Mouse (Mus musculus) urinary bladder, postnatal 25 days (tissue): ENCODE data around the gene Dbx1.

Experiments used
- DNase-seq: peaks from one replicate; pipeline ENCODE4 v3.0.0; 2022; ENCODE audit warnings: low spot score

The Dbx1 gene

DNA sequence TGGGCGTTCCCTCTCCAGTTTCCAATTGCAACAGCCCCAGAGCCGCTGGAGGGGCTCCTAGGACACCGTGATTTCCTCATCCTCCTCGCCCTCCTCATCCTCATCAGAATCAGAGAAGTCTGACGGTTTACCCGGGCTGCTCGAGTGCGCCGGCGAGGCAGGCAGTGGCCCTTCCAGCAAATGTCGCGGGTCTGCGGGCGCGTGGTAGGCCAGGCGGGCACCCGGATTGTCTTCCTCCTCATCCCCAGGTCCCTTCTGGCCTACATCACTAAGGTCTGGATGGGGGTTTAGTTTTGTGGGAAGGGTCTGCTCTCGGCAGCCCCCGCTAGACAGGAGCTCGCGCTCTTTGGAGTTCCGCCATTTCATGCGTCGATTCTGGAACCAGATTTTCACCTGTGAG lies 4.3 kb downstream of the Dbx1 start:
- DNase-seq = no peak

DNA sequence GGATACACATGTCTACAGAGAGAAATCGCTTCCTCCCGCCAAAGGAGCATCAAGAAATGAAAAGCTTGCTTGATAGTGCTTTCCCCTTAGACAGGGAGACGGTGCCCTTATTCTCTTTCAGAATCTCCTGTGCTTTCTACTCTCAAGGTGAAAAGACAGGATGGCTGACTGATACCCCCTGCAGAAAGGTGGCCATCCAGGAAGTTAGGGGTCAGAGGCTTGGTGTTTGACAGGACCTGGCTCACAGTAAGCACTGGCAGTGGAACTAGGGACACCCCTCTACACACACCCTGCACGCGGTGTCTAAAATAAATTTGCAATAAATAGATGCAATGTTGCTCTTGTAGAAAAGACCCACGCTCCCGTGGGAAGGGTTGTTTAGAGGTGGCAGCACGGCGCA lies 4.8 kb downstream of the Dbx1 start:
- DNase-seq = no peak

DNA sequence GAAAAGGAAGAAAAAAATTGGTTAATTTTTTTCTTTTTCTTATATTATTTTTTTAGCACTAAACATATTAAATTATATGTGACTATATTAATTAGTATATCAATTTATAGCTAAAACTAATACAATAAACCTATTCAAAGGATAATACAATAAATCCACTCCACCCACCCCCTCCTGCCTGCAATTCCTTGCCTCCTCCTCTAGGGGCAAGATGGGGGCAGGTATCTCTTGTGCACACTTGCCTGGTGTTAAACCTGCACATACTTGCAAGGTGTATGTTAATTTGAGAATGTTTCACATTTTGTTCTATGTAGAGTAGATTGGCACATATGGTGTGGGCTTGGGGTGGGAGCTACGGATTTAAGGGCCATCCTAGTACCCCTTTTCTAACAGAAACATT lies 16.5 kb downstream of the Dbx1 start:
- DNase-seq = no peak

DNA sequence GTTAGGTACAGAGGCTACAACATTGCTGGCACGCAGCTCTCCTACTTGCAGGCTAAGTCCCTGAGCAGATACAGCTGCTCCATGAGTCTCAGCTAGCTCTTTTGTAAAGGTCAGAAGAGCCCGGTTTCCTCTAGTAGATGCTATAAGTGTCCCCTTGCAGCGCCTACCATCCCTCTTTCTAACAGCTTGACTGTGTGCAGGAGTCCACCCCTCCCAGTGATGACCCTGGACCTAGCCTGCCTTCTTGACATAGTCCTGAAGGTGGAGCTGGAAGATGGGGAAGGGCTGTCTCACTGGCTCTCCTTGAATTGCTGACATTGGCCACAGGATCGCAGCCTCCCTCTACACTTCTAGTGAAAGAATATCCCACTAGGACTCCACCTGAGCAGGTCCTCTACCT lies 19.6 kb downstream of the Dbx1 start:
- no peak for DNase-seq

DNA sequence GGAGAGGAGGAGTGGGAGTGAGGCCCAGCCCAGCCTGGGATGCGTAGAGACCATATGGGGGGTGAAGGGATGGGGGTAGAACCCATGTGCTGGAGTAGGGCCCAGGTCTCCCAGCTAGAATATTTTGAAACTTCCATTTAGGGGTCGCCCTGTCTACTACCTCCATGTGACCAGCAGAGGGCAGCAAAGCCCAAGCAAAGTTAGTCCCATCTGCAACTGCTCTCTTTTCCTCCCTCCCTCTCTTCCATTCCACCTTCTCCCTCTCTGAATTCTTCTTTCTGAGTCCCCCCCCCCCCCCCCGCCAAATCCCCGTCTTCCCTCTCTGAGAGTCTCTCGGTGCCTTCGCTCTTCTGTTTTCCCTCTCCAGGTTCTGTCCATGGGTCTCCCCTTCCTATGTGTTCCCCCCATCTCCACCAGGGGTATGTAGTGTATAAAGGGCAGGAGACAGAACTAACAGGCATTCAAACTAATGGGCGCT lies 20.4 kb downstream of the Dbx1 start:
- peak; percentile 68 for DNase-seq

DNA sequence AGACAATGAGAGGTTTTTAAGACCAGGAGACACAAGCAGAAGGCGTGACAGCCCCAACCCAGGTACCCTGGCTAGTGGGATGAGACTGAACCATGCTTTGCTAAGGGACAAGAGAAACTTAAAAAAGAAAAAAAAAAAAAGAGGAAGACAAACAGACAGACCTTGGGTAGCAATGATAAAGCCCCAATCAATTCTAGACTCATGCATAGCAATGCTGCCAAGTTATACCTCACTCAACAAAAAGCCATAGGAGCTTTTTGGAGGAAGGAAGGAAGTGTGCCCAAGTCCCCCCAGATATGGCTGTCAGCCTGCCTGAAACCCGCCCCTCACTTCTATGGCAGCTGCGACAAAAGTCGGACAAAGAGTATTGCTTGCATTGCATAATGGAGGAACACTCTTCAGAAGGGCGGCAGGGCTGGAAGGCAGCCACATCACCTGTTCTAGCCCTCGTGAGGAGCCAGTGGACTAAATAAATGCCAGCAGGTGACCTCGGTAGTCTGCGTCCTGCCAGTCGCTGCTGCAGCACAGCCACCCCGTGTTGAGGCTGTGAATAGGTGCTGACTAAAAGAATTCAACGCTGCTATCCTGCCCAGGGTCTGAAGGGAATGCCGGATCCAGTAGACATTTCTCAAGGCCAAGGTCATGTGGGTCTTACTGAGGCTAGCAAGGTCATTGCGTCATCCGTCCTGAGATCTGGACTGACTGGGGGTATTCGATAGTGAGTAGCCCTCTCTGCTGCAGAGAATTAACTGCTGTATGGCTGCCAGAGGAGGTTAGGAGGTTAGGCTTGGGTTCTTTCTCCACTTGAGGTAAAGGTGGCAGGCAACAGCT lies 31.5 kb downstream of the Dbx1 start:
- DNase-seq = no peak

DNA sequence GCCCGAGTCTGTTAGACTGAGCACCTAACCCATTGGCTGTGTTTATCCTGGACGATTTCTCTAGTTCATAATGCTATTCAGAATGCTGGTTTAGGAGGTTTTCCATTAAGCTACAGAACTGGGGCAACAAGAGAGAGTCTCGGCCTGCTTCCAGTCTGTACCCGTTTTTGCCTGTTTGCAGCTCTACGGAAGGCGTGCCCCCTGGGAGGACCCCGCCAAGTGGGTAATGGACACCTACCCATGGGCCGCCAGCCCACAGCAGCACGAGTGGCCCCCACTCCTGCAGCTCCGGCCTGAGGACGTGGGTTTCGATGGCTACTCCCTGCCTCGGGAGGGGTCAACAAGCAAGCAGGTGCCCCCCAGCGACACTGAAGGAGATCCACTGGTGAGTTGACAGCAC lies 32.4 kb downstream of the Dbx1 start:
- no peak for DNase-seq

DNA sequence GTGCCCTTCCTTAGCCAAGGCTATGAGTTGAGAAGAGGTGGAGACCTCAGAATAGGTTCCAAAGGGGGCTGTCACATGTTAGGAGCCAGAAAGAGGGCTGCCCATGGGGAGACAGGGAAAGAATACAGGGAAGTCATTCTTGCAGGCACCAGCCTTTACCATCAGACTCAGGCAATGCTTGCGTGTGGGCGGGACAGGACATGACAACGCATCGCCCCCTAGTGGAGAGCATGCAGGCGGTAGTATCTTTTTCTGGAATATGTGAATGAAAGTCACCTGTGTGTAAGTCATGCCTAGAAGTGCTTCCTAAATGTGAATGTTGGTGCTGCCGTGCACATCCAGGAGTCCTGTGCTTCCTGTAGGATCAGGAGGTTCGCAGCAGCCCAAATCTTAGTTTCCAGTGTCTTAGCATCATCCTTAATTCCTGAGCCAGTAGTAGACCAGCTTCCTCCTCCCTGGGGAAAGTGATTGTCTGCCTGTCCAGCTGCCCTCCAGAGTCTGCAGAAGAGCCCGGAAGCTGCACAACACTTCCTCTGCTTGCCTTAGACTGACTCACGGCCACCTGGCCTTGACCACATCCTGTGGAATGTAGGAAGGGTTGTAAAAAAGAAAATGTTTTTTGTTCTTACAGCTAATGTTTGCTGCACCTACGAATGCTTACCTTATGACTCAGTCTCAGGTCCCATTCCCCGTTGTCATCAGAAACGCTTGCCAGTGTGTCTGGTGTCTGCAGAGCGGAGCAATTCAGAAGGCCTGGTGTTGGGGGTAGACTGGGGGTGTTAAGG lies 35.3 kb downstream of the Dbx1 start:
- peak; percentile 73 for DNase-seq

DNA sequence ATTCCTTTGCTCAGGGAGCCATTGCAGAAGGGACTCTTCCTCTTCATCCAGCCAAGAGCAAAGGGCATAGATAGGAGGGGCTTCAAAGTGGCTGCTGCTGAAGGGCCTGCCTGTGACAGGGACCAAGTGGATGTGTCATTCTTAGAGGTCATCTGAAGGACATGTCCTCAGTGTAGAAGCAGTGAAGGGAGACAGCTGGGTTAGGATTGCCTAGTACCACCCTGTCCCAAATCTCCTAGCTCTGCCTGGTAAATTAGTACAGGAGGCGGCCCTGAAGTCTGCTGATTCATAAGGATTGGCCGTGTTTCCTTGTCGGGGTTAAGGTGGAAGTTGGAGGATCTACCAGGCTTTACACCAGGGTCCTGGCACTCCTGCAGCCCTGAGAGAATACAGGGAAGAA lies 36.7 kb downstream of the Dbx1 start:
- no peak for DNase-seq

DNA sequence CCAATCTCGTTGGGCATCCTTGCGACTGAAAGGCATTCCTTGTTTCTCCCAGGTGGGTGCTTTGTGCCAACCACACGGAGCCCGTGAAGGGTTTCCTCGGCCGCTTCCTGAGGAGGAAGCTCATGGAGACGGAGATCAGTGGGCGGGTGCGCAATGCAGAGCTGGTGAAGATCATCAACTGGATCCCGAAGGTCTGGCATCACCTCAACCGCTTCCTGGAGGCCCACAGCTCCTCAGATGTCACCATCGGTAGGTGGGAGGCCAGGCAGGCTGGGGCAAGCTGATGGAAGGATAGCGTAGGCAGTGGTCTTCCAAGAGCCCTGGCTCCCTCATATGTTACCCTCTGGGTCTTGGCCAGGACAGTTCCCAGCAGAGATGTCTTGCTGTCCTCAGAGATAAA lies 38.4 kb downstream of the Dbx1 start:
- DNase-seq = no peak

DNA sequence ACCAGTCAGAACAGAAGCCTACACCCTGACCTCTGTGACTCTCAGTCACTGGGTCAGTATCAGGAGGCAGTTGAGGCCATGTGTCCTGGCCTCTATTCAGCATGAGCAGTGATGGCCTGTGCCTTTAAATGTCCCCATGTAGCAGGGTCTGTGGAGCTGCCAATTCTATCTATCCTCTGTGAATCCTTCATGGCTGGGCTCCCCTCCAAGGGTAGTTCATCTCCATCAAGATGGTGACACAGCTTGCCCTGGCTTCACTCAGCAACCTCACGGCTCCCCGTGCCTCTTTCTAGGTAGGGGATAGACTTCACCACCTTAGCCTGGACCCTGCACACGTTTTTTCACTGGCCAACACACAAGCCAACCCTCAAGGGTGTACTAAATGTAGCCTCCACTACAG lies 38.9 kb downstream of the Dbx1 start:
- no peak for DNase-seq

DNA sequence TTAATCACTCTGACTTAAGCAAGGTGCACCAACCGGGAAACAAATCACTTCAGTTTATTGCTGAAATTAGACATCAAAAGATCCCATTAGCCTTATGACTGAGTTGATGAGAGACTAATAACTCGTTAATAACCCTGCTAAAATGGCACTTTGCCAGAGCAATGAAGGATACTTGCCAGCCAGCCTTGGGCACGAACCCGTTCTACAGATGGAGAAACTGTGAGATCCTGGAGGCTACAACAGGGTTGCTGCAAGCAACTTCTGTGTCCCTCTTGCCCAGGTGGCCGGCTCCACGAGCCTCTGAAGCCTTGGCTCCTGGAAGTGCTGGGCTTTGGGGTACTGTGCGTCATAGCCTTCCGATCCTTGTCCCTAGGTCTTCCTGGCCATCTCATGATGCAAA lies 47.0 kb downstream of the Dbx1 start:
- no peak for DNase-seq

DNA sequence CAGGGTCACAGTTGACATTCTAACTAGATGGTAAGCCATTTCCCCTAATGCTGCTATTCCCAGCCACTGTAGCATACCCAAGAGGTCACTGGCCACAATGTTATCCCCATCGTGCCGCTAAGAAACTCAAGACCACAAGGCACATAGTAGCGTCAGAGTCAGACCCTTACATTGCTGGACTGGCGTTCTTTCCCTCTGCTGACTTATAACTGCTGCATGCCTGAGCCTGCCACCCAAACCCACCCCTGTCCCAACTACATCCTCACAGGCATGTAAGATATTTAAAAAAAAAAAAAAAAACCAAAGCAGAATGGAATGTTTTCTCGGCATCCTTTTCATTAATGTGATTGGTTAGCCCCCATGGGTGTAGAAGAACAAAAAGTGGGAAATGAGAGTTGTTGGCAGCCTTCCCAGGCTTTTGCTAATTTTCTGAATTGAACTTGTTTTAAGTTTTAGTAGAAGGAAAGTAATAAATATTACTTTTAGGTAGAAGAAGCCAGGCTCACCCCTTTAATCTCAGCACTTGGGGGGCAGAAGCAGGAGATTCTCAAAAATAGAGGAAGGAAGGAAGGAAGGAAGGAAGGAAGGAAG lies 50.0 kb downstream of the Dbx1 start:
- DNase-seq = no peak

DNA sequence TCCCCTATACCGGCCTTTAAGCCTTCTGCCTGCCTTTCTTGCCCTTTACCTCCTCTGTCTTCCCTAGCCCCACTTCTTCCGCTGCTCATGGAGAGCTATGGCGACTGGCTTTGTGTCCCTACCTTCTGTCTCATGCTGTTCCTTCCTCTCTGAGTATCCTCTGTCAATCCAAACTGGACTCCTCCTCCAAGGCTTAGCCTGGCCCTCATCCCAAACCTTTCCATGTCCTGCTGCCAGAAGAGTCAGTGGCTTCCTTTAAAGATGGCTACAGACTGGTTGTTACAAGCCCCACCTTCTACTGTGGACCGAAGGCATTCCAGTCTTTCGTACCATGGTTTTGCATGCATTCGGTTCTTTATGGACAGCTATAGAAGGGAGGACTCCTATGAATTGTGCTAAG lies 53.5 kb downstream of the Dbx1 start:
- DNase-seq = no peak

DNA sequence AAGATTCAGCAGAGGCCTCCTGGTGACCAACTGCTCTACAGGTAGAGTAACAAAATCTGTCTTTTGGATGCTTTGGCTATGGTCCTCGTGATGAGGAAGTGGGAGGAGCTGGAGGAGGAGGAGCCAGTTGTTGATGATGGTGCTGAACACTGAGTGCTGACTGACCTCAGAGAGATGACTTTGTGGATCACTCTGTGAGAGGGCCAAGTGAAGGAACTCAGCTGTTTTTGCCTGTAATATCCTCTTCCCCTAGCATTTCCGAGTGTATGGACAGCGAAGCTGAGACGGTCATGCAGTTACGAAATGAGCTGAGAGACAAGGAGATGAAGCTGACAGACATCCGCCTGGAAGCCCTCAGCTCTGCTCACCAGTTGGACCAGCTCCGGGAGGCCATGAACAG lies 54.1 kb downstream of the Dbx1 start:
- no peak for DNase-seq

DNA sequence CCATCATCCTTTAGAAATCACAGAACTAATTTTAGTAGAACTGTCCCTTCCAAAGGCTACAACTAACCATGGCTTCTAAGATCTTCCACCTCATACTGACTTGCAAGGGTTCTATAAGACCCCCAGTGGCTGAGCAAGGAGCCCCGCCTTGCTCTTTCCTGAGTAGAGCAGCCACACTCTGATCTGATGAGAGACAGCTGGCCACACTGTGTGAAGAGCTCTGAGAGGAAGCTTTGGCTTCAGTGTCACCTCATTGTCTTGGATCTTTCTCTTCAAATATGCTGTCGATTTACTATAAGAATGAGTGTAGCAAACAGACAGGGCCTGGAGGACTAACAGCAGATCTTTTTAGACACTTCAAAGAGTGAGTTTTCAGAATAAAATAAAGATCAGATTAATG lies 54.7 kb downstream of the Dbx1 start:
- no peak for DNase-seq
